Comparison of ENCODE assay signal across 8 mouse cellular contexts in genomic region chr14:105894971-105895873, GRCm38 (mm10). TPM values are rescaled to one million over a fixed set of nuclear protein-coding genes. Genes with fewer than 3 reads are reported as not detected.
A peak's percentile ranks its signal among the peaks of the same experiment; 100 is the strongest.
DNase-seq lines count a peak whose midpoint lies in the region; ATAC-seq and TF ChIP-seq lines count a peak whose summit lies in the region.

No protein-coding gene starts in this region.

- peak overlapping the region; percentile 94 for H3K4me2 ChIP-seq in embryonic facial prominence, embryonic 13.5 days
- peak overlapping the region; percentile 94 for H3K4me2 ChIP-seq in heart, embryonic 11.5 days
- peak overlapping the region; percentile 86 for H3K4me2 ChIP-seq in kidney, embryonic 14.5 days (replicated peaks; ENCODE audit: low read depth, low read length)

- DNase-seq in 3134 (ENCODE audit: extremely low read depth, insufficient read length, low spot score) = peak; percentile 68
- peak; percentile 83 for DNase-seq in adrenal gland, postnatal 14 days
- DNase-seq in liver, adult 2 months (ENCODE audit: extremely low read depth, low read depth, low spot score) = no peak
- peak; percentile 14 for DNase-seq in naive thymus-derived CD4-positive, alpha-beta T cell, adult 2 months (ENCODE audit: low read depth)
- peak; percentile 32 for DNase-seq in telencephalon, adult 2 months (ENCODE audit: low read depth, low spot score)

- no peaks in the 10 kb centered on the region for H3K9me3 ChIP-seq in embryonic facial prominence, embryonic 13.5 days
- H3K9me3 ChIP-seq in heart, embryonic 11.5 days (replicated peaks; ENCODE audit: control insufficient read depth, low read length) = no peaks in the 10 kb centered on the region
- no peaks in the 10 kb centered on the region for H3K9me3 ChIP-seq in kidney, embryonic 14.5 days (ENCODE audit: control insufficient read depth, low read length)

- 0 out of 2 replicates have a peak, but pooled peaks cover 4% of the 10 kb centered on the region for H3K27me3 ChIP-seq in embryonic facial prominence, embryonic 13.5 days
- H3K27me3 ChIP-seq in heart, embryonic 11.5 days (ENCODE audit: control insufficient read depth, insufficient read depth, low read length) = no peaks in the 10 kb centered on the region
- H3K27me3 ChIP-seq in kidney, embryonic 14.5 days (ENCODE audit: control insufficient read depth, insufficient read depth, low read length) = no peaks in the 10 kb centered on the region
- H3K27me3 ChIP-seq in liver, adult 2 months (ENCODE audit: control insufficient read depth, insufficient read depth, low read length) = no peaks in the 10 kb centered on the region

- TF ChIP-seq POLR2A in liver, adult 2 months (IDR thresholded peaks at IDR 0.05; ENCODE audit: extremely low read depth, insufficient read depth, low read length) = no peak

- peak overlapping the region; percentile 86 for H3K9ac ChIP-seq in embryonic facial prominence, embryonic 13.5 days
- H3K9ac ChIP-seq in heart, embryonic 11.5 days (ENCODE audit: low read depth, low read length) = peak overlapping the region; percentile 96
- H3K9ac ChIP-seq in kidney, embryonic 14.5 days (ENCODE audit: low read depth, low read length) = peak overlapping the region; percentile 92
- peak overlapping the region; percentile 77 for H3K9ac ChIP-seq in liver, adult 2 months (ENCODE audit: low read depth, low read length)

- TF ChIP-seq CTCF in liver, adult 2 months (IDR thresholded peaks at IDR 0.05; ENCODE audit: low read depth, low read length) = no peak

- 0% methylated on average over 36 of the region's 36 CpGs for WGBS in embryonic facial prominence, embryonic 13.5 days
- WGBS in heart, embryonic 11.5 days (ENCODE audit: insufficient replicate concordance) = under 1% methylated on average over 36 of the region's 36 CpGs
- WGBS in kidney, embryonic 14.5 days = under 1% methylated on average over 36 of the region's 36 CpGs
- WGBS in liver, adult 2 months = 2% methylated on average over 36 of the region's 36 CpGs

- H3K79me2 ChIP-seq in liver, adult 2 months (ENCODE audit: control insufficient read depth, insufficient read depth, low read length) = no peaks in the 10 kb centered on the region

- peak overlapping the region; percentile 98 for H3K27ac ChIP-seq in embryonic facial prominence, embryonic 13.5 days
- H3K27ac ChIP-seq in heart, embryonic 11.5 days (ENCODE audit: low read depth, low read length) = peak overlapping the region; percentile 100
- H3K27ac ChIP-seq in kidney, embryonic 14.5 days (ENCODE audit: low read depth, low read length) = peak overlapping the region; percentile 99; the same call in 1 of the 2 replicates
- H3K27ac ChIP-seq in liver, adult 2 months (replicated peaks; ENCODE audit: insufficient read depth, low read depth, low read length) = peak overlapping the region; percentile 48; the same call in 1 of the 2 replicates

- peaks cover 15% of the 10 kb centered on the region for H3K36me3 ChIP-seq in embryonic facial prominence, embryonic 13.5 days
- H3K36me3 ChIP-seq in heart, embryonic 11.5 days (ENCODE audit: control insufficient read depth, insufficient read depth, low read length) = peaks cover 6% of the 10 kb centered on the region; the same call in 1 of the 2 replicates
- peaks cover 13% of the 10 kb centered on the region; the same call in 1 of the 2 replicates for H3K36me3 ChIP-seq in kidney, embryonic 14.5 days (ENCODE audit: control insufficient read depth, insufficient read depth, low read length)
- H3K36me3 ChIP-seq in liver, adult 2 months (ENCODE audit: control insufficient read depth, insufficient read depth, low read length) = no peaks in the 10 kb centered on the region

- ATAC-seq in embryonic facial prominence, embryonic 13.5 days (ENCODE audit: insufficient number of reproducible peaks, insufficient read depth, low FRiP score, low TSS enrichment, low read depth) = no peak
- peak; percentile 20 for ATAC-seq in heart, embryonic 11.5 days (replicated peaks; ENCODE audit: insufficient number of reproducible peaks, low FRiP score, low TSS enrichment)
- no peak for ATAC-seq in kidney, embryonic 14.5 days (ENCODE audit: low FRiP score, low TSS enrichment)

- peaks cover 34% of the 10 kb centered on the region for H3K4me1 ChIP-seq in embryonic facial prominence, embryonic 13.5 days
- peaks cover 19% of the 10 kb centered on the region for H3K4me1 ChIP-seq in heart, embryonic 11.5 days (ENCODE audit: control insufficient read depth, insufficient read depth, low read length)
- H3K4me1 ChIP-seq in kidney, embryonic 14.5 days (ENCODE audit: control insufficient read depth, insufficient read depth, low read length) = peaks cover 13% of the 10 kb centered on the region
- peaks cover 3% of the 10 kb centered on the region for H3K4me1 ChIP-seq in liver, adult 2 months (ENCODE audit: control insufficient read depth, insufficient read depth, low read length)

- peak overlapping the region; percentile 64 for H3K4me3 ChIP-seq in embryonic facial prominence, embryonic 13.5 days
- peak overlapping the region; percentile 91 for H3K4me3 ChIP-seq in heart, embryonic 11.5 days (ENCODE audit: low read depth, low read length)
- peak overlapping the region; percentile 96 for H3K4me3 ChIP-seq in kidney, embryonic 14.5 days (ENCODE audit: low read length)
- peak overlapping the region; percentile 70 for H3K4me3 ChIP-seq in liver, adult 2 months (ENCODE audit: insufficient read depth, low read depth, low read length)

RNA-seq across cellular contexts. Expression of gene Spry2, which starts 1.4 kb away (rescaled TPM):
- 36.8 and 38.0 TPM in 2 replicates for total RNA-seq in adrenal gland, postnatal 14 days (2021)
- 36.6 and 48.0 TPM in 2 replicates for polyA plus RNA-seq in embryonic facial prominence, embryonic 13.5 days (2015; fragmentation: Nextera tagmentation; extraction: Ambion mirVana)
- polyA plus RNA-seq in heart, embryonic 11.5 days (2014; fragmentation: Nextera tagmentation; extraction: Ambion mirVana) = 58.3 and 62.9 TPM in 2 replicates
- 56.3 and 77.5 TPM in 2 replicates for polyA plus RNA-seq in kidney, embryonic 14.5 days (2014; fragmentation: Nextera tagmentation; extraction: Ambion mirVana)
- total RNA-seq in liver, adult 2 months (2014; rRNA removed) = 1.1 and 1.2 TPM in 2 replicates
- polyA plus RNA-seq in liver, adult 2 months (2012; rRNA removed) = 0.93 and 1.1 TPM in 2 replicates

Comparison
In these comparisons a context has a peak if more than half of its experiments do, and no peak if none do; other contexts are left out.
1. H3K27ac ChIP-seq: peak in every context shown above with its lines; median percentile 100 in heart, embryonic 11.5 days; 99 in kidney, embryonic 14.5 days; 98 in embryonic facial prominence, embryonic 13.5 days; 48 in liver, adult 2 months.
2. RNA of gene Spry2, which starts 1.4 kb away (polyA plus RNA-seq): 58.3 to 62.9 TPM in heart, embryonic 11.5 days, 56.3 to 77.5 TPM in kidney, embryonic 14.5 days and 36.6 to 48.0 TPM in embryonic facial prominence, embryonic 13.5 days; 0.93 to 1.1 TPM in liver, adult 2 months; every median in the first group is over 10 times any median in the second.
3. Peak in every context shown above with its lines, with median percentiles within 50 percentile points of each other: H3K4me2 ChIP-seq, H3K4me3 ChIP-seq and H3K9ac ChIP-seq.